Mouse (Mus musculus): ENCODE measurements around the gene Ccl17. TPM values are rescaled to one million over a fixed set of nuclear protein-coding genes. Genes with fewer than 3 reads are reported as not detected.

The Ccl17 gene
- polyA plus RNA-seq (2012): not detected in 2 replicates

- no peak for TF ChIP-seq GATA1 (IDR thresholded peaks at IDR 0.05; ENCODE audit: low read length)
Observed at GRCm38 (mm10) chr8:94810153-94810552, at the start of gene Ccl17. TSS of gene Ccl17 (plus strand) at chr8:94810453.

DNA sequence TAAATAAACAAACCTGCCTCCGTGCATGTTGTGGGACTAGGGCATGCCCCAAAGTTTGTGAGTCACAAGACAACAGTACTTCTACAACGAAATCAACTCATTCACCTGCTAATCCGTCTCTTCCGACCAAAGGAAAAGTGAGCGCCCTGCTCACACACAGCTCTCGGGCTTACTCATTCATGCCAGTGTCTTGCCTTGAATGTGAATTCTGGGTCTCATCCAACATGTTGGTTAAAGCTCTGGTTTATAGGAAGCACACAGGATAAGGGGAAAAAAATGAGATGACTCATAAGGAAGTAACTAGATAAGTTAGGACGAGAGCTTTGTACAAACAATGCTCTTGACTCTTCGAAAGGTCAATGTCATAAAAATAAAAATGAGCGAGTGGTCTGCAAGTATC lies 43.2 kb upstream of the Ccl17 start:
- TF ChIP-seq GATA1 (IDR thresholded peaks at IDR 0.05; ENCODE audit: low read length): no peak

- TF ChIP-seq GATA1 (IDR thresholded peaks at IDR 0.05; ENCODE audit: low read length): no peak
Observed at GRCm38 (mm10) chr8:94770945-94771344, 39.3 kb upstream of the Ccl17 start.

DNA sequence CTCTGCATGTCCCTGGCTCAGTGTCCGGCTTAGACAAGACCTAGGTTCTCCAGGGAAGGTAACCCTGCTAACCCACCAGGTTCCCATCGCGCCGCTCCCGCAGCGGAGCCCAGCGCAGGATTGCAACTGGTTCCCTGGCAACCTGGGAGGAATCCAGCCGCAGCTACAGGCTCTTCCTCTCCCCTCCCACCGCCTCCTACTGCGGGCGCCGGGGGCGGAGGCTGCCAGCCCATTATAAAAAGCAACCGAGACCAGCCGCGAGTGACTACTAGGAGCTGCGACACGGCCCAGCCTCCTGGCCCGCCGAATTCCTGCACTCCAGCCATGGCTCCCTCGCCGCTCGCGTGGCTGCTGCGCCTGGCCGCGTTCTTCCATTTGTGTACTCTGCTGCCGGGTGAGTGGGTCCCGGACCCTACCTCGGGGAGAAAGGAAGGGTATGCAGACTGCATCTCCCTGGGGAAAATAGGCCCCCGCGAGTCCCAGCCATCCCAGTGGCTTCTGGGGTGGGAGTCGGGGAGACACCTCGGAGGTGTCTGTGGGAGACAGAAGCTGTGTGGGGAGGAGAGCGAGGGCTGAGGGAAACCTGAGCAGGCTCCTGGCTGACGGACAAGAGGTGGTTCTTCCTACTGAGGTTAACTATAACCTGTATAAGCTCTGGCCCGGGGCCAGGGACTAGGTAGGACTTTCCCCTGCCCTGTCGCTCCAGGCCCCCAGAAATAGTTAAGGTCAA lies 38.1 kb upstream of the Ccl17 start, which contains the start of gene Cx3cl1:
Gene Cx3cl1 (plus strand): TSS at position 69 of the 730 bp plus-strand sequence.
- TF ChIP-seq GATA1 (IDR thresholded peaks at IDR 0.05; ENCODE audit: low read length): no peak

- TF ChIP-seq GATA1 (IDR thresholded peaks at IDR 0.05; ENCODE audit: low read length): no peak
Observed at GRCm38 (mm10) chr8:94773048-94773447, 37.2 kb upstream of the Ccl17 start.

DNA sequence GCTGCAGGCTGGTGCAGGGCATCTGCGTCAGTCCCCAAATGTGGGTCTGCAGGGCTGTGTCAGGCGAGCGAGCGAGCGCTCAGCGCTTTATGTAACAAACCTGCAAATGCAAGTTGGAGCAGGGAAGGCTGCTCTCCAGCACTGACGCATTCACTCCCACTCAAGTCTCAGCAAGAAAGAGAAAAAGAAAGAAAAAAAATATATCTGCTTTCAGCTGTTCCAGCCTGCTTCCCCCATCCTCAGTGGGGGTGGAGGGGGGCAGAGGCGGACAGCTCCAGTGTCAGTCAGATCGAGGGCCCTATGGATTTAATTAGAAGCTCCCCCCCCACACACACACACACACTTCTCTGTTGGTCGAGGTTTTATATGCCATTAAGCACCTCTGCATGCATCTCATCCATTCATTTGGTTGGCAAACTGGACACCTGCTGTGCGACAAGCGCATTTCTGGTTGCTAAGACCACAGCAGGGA lies 36.5 kb upstream of the Ccl17 start:
- TF ChIP-seq GATA1 (IDR thresholded peaks at IDR 0.05; ENCODE audit: low read length): no peak

DNA sequence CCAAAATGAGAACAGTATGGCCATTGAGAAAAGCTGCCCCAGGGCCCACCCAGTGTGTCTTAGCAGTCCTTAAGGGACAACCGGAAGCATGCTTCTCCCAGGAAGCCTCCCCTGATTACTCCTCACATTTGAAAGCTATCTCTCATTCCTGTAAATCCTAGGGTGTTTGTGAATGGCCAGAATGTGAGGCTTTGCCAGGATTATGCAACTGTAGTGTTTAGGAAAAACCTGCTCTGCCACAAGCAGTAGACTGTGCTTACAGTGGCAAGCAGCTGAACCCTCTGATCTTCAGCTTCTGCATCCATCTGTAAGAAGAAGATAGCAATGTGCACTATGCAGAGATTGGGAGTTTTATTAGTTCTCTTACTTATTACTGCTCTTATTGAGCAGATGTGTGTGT lies 35.7 kb upstream of the Ccl17 start:
- no peak for TF ChIP-seq GATA1 (IDR thresholded peaks at IDR 0.05; ENCODE audit: low read length)

- TF ChIP-seq GATA1 (IDR thresholded peaks at IDR 0.05; ENCODE audit: low read length): no peak
Observed at GRCm38 (mm10) chr8:94776346-94776745, 33.9 kb upstream of the Ccl17 start.

GRCm38 (mm10) chr8:94778036-94778435 lies 32.2 kb upstream of the Ccl17 start:
- no peak for TF ChIP-seq GATA1 (IDR thresholded peaks at IDR 0.05; ENCODE audit: low read length)

- TF ChIP-seq GATA1 (IDR thresholded peaks at IDR 0.05; ENCODE audit: low read length): no peak
Observed at GRCm38 (mm10) chr8:94778473-94778872, 31.8 kb upstream of the Ccl17 start.

DNA sequence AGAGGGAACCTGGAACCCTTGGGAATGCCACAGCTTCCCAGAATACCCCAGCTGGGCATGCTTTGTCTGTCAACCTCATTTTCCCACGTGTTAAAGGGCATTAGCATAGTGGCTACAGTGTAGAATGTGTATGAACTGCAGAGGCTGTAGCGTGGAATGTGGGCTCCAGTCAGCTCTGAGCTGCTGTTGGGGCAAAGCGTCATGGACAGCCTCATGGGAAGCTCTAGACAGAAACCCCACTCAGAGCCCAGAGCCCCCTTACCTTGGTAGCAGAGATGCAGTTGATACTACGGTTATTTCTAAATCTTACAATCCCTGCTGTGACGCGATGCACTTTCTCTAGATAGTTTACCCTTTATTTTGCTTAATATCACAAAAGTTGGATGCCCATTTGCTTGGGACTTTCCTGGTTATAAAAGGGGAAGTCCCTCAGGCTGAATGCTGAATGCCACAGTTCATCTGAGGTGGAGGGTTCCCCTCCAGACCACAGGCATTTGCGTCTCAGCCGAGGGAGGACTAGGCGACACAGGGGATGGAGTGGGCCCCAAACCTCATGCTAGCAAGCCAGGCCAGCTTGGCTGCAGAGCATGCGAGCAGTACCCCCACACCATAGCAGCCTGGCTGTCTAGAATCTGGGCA lies 31.2 kb upstream of the Ccl17 start:
- no peak for TF ChIP-seq GATA1 (IDR thresholded peaks at IDR 0.05; ENCODE audit: low read length)

DNA sequence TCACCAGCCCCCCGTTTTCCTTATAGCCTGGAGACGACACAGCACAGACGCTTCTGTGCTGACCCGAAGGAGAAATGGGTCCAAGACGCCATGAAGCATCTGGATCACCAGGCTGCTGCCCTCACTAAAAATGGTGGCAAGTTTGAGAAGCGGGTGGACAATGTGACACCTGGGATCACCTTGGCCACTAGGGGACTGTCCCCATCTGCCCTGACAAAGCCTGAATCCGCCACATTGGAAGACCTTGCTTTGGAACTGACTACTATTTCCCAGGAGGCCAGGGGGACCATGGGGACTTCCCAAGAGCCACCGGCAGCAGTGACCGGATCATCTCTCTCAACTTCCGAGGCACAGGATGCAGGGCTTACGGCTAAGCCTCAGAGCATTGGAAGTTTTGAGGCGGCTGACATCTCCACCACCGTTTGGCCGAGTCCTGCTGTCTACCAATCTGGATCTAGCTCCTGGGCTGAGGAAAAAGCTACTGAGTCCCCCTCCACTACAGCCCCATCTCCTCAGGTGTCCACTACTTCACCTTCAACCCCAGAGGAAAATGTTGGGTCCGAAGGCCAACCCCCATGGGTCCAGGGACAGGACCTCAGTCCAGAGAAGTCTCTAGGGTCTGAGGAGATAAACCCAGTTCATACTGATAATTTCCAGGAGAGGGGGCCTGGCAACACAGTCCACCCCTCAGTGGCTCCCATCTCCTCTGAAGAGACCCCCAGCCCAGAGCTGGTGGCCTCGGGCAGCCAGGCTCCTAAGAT lies 30.5 kb upstream of the Ccl17 start:
- no peak for TF ChIP-seq GATA1 (IDR thresholded peaks at IDR 0.05; ENCODE audit: low read length)

GRCm38 (mm10) chr8:94780491-94781154 lies 29.6 kb upstream of the Ccl17 start:
- no peak for TF ChIP-seq GATA1 (IDR thresholded peaks at IDR 0.05; ENCODE audit: low read length)

- TF ChIP-seq GATA1 (IDR thresholded peaks at IDR 0.05; ENCODE audit: low read length): no peak
Observed at GRCm38 (mm10) chr8:94781155-94781837, 29.0 kb upstream of the Ccl17 start.

DNA sequence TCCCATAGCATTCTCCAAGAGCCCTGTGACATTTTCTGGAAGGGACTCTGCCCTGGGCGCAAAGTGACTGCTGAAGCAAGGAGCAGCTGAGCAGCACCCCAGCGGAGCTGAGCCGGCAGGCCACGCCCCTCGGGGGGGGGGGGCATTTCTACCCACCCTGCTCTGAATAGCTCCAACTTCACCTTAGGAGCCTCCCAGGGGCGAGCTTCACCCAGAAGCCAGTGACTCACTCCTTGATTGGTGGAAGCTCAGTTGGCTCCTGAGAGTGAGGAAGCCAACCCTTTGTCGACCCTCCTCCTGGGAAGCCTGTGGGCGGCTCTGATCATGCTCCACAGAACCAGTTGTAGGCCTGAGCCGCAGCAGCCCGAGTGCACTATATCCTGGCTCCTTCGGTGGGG lies 28.4 kb upstream of the Ccl17 start:
- TF ChIP-seq GATA1 (IDR thresholded peaks at IDR 0.05; ENCODE audit: low read length): no peak

Data from G1E-ER4 (cell line).